15 mouse cellular contexts compared by ENCODE assay signal in the genomic region with DNA sequence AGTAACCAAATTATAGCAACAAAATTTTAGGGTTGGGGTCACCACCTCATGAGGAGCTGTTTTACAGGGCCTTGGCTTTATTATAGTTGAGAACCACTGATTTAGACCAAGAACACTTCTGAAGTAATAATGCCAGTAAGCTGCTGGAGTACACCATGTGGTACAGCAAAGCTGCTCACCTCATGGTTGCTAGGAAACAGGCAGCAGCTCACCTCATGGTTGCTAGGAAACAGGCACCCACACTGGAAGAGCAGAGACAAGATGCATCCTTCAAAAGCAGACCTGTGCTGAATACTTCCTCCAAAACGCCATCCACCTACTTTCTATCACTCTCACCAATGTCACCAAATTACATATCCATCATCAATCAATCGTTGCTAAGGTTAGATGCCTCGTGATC.
DNase-seq lines count a peak whose midpoint lies in the region; ATAC-seq and TF ChIP-seq lines count a peak whose summit lies in the region.
"Had no signal": no experiment of that assay in that cellular context is flagged by ENCODE, and none has a peak within 500 bp of the region (broad histone marks: within the 10 kb centered on the region; RNA-seq: fewer than 3 reads in every experiment).

No protein-coding gene starts in this region.

- no peak for TF ChIP-seq CTCF in thymus, adult 2 months (IDR thresholded peaks at IDR 0.05; ENCODE audit: borderline replicate concordance, control insufficient read depth, extremely low read depth, insufficient read depth, low read length, poor library complexity)

- H3K27me3 ChIP-seq in midbrain, embryonic 11.5 days (ENCODE audit: control insufficient read depth, insufficient read depth, low read length), result no peaks in the 10 kb centered on the region
- H3K27me3 ChIP-seq in midbrain, embryonic 10.5 days (ENCODE audit: low read depth, poor library complexity, severe bottlenecking), result no peaks in the 10 kb centered on the region
- H3K27me3 ChIP-seq in thymus, adult 2 months (ENCODE audit: control insufficient read depth, insufficient read depth, low read length), result no peaks in the 10 kb centered on the region
- H3K27me3 ChIP-seq: heart, embryonic 13.5 days had no signal

- H3K4me2 ChIP-seq in midbrain, embryonic 11.5 days, result no peak overlapping the region
- H3K4me2 ChIP-seq: heart, embryonic 13.5 days had no signal

- H3K4me3 ChIP-seq in midbrain, embryonic 11.5 days (ENCODE audit: low read depth, low read length), result no peak overlapping the region
- H3K4me3 ChIP-seq in midbrain, embryonic 10.5 days, result no peak overlapping the region
- no peak overlapping the region for H3K4me3 ChIP-seq in thymus, adult 2 months (ENCODE audit: control insufficient read depth, insufficient read depth, low read length)
- H3K4me3 ChIP-seq: heart, embryonic 13.5 days had no signal

- H3K9ac ChIP-seq in midbrain, embryonic 11.5 days (ENCODE audit: low read length), result no peak overlapping the region
- H3K9ac ChIP-seq: heart, embryonic 13.5 days had no signal

- WGBS in midbrain, embryonic 11.5 days, result 73% methylated on average over 3 of the region's 3 CpGs
- 78% methylated on average over 3 of the region's 3 CpGs for whole genome bisulfite sequencing in midbrain, embryonic 10.5 days
- WGBS in thymus, adult 2 months, result 86% methylated on average over 3 of the region's 3 CpGs

- ATAC-seq in midbrain, embryonic 11.5 days (ENCODE audit: low FRiP score), result no peak
- ATAC-seq: activated CD4-positive, CD25-positive, alpha-beta regulatory T cell, adult 4 months had no signal

- H3K4me1 ChIP-seq in midbrain, embryonic 11.5 days (ENCODE audit: control insufficient read depth, insufficient read depth, low read length), result no peaks in the 10 kb centered on the region
- no peaks in the 10 kb centered on the region for H3K4me1 ChIP-seq in midbrain, embryonic 10.5 days
- H3K4me1 ChIP-seq in thymus, adult 2 months (replicated peaks; ENCODE audit: control insufficient read depth, insufficient read depth, low read length), result no peaks in the 10 kb centered on the region
- H3K4me1 ChIP-seq: heart, embryonic 13.5 days had no signal

- no peaks in the 10 kb centered on the region for H3K36me3 ChIP-seq in midbrain, embryonic 11.5 days (ENCODE audit: control insufficient read depth, insufficient read depth, low read length)
- no peaks in the 10 kb centered on the region for H3K36me3 ChIP-seq in midbrain, embryonic 10.5 days
- H3K36me3 ChIP-seq in thymus, adult 2 months (ENCODE audit: control insufficient read depth, insufficient read depth, low read length), result no peaks in the 10 kb centered on the region
- H3K36me3 ChIP-seq: heart, embryonic 13.5 days had no signal

- no peaks in the 10 kb centered on the region for H3K9me3 ChIP-seq in midbrain, embryonic 11.5 days (ENCODE audit: control insufficient read depth, low read length)
- no peaks in the 10 kb centered on the region for H3K9me3 ChIP-seq in midbrain, embryonic 10.5 days (replicated peaks)
- H3K9me3 ChIP-seq: heart, embryonic 13.5 days had no signal

- H3K27ac ChIP-seq in midbrain, embryonic 11.5 days (ENCODE audit: low read depth, low read length), result no peak overlapping the region
- no peak overlapping the region for H3K27ac ChIP-seq in midbrain, embryonic 10.5 days (replicated peaks)
- no peak overlapping the region for H3K27ac ChIP-seq in thymus, adult 2 months (ENCODE audit: control insufficient read depth, insufficient read depth, low read length)
- H3K27ac ChIP-seq: heart, embryonic 13.5 days; stomach, postnatal 0 days had no signal

- DNase-seq in cerebellum, postnatal 10 days, result peak; percentile 25 to 40
- no peak for DNase-seq in cerebellum, adult 11-12 months
- peak; percentile 45 for DNase-seq in midbrain, embryonic 11.5 days (ENCODE audit: low spot score, missing footprints)
- DNase-seq in midbrain, embryonic 10.5 days (ENCODE audit: low spot score), result no peak
- DNase-seq in left cerebral cortex, adult 18-20 months (ENCODE audit: low spot score in 2 of 2), result peak; percentile 22 to 36
- DNase-seq in right cerebral cortex, postnatal 36 days (ENCODE audit: low spot score in 2 of 2), result peak; percentile 65 to 76
- DNase-seq in thymus, adult 2 months, result no peak
- no peak for DNase-seq in ovary, postnatal 36 days (ENCODE audit: low spot score)
- DNase-seq: embryo, embryonic 11 days; kidney, postnatal 25 days; liver; lung, postnatal 36 days had no signal

- no peak for TF ChIP-seq POLR2A in thymus, adult 2 months (IDR thresholded peaks at IDR 0.05; ENCODE audit: control insufficient read depth, extremely low read depth, insufficient read depth, low read length, poor library complexity)

Comparison
In these comparisons a context has a peak if more than half of its experiments do, and no peak if none do; other contexts are left out.
1. DNase-seq: peak in cerebellum, postnatal 10 days (2 of 2), midbrain, embryonic 11.5 days (single experiment), left cerebral cortex, adult 18-20 months (2 of 2) and right cerebral cortex, postnatal 36 days (2 of 2); none in cerebellum, adult 11-12 months (single experiment), midbrain, embryonic 10.5 days (single experiment), thymus, adult 2 months (single experiment) and ovary, postnatal 36 days (single experiment).